Mouse (Mus musculus) thymus, postnatal 36 days (tissue): ENCODE results near the gene Irf2bpl.

Source experiments
- DNase-seq, 2 experiments: peaks; one replicate each; pipeline ENCODE4 v3.0.0; 2022; ENCODE audit warnings: mixed read lengths in 2 of 2

The Irf2bpl gene

DNA sequence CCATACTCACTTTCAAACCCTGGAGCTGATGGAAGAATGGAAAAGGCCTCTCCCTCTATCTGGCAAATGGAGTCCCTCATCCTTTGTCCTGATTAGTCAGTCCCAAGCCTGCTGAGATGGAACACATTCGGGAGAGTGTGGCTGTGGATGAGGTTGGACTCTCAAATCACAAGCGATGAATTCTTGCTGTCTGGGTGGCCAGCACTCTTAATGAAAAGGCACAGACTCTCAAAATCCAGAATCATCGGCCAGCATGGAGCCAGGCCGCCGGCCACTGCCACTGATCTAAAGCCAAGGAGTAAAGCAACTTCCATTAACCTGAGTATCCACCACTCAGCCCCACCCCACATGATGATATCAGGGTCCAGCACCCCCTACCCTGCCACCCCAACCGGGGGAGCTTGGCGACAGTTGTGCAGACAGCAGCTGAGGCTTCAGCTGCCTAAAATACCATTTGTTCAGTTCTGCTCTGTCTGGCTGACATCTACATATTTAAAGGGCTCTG lies 13.2 kb upstream of the Irf2bpl start:
- DNase-seq = peak in 1 of 2 experiments; percentile 25

DNA sequence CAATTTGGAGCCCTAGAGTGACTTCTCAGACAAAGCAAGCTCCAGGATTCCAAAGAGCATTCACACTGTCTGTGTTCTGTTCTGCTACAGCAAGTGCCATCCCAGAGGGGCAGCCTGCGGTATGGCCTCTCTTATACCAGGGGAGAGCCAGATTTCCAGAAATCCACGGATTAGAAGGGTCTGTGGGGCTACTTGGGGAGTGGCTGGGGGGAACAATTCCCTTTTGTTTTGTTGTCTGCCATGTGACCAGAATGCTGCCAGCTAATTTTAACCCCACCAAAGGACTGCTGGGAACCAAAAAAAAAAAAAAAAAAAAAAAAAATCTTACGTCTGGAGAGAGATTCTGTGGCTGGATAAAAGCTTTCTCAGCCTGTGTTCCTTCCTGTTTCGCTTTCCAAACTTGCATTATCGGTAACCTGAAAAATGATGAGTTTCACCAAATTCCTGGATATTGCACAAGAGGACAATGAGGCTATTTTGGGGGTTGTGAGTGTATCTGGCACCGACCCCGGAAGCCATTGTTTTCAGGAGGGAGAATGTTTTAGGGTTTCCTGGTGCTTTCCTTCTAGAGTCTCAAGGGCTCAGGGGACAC lies 12.4 kb upstream of the Irf2bpl start:
- peak; percentile 32 to 39 for DNase-seq

GRCm38 (mm10) chr12:86896441-86896890 lies 11.9 kb upstream of the Irf2bpl start:
- peak; percentile 25 to 45 for DNase-seq

- no peak for DNase-seq
Measured at GRCm38 (mm10) chr12:86895703-86896409, 11.3 kb upstream of the Irf2bpl start.

GRCm38 (mm10) chr12:86894841-86895428 lies 10.3 kb upstream of the Irf2bpl start:
- DNase-seq = peak; percentile 65 to 66

GRCm38 (mm10) chr12:86894184-86894839 lies 9.7 kb upstream of the Irf2bpl start:
- DNase-seq = peak; percentile 96

DNA sequence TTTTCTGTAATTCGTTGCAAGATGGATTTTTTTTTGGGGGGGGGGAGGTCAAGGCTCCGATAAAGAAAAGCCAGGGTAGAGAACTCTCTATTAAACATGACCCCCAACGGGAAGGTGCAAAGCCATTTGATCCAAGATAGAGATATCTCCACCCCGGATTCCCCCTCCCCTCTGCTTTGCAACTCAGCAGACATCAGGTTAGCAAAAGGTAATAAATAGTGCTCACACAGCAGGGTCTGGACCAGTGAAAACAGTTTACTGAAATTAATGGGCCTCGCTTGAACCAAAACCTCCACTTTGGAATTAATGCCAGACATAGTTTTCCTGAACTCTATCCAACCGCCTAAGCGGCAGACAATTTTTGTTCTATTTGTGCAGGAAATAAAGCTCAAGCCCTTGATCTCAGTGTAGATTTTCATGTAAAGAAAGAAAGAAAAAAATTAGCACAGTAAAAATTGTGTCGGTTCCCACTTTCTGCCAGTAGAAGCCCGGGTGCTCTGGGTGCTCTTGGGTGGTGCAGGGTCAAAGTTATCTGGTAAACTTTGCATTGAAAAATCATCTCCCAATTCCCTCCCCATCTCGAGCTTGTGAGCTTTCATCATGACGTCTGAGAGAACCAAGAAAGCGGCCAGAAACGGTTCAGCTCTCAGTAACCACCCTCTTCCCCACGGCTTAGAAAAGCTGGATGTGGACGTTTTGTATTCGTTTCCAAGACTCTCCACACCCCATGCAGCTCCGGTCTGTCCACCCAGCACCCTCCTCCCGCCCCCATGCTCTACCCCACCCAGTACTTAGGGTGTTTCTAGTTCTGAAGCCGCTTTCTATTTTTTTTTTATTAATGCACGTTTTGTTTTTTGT lies 9.0 kb upstream of the Irf2bpl start:
- peak; percentile 47 to 52 for DNase-seq

GRCm38 (mm10) chr12:86892711-86893311 lies 8.2 kb upstream of the Irf2bpl start:
- peak in 1 of 2 experiments; percentile 29 for DNase-seq

- DNase-seq = peak; percentile 84 to 85
Measured at GRCm38 (mm10) chr12:86891786-86892702, 7.4 kb upstream of the Irf2bpl start.

DNA sequence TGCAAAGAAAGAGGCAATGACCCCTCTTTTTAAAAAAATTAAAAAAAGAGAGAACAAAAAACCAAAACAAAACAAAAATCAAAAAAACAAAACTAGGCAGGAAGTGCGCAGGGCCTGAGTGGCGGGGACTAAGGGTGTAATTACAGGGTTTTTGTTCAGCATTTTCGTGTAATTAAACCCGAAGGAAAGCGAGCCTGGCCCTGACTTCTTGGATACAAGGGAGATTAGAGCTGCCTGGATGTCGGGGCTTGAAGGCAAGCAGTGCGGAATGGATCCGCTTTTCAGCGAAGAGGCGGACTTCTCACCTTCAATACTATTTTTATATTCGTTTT lies 6.8 kb upstream of the Irf2bpl start:
- peak in 1 of 2 experiments; percentile 33 for DNase-seq

DNA sequence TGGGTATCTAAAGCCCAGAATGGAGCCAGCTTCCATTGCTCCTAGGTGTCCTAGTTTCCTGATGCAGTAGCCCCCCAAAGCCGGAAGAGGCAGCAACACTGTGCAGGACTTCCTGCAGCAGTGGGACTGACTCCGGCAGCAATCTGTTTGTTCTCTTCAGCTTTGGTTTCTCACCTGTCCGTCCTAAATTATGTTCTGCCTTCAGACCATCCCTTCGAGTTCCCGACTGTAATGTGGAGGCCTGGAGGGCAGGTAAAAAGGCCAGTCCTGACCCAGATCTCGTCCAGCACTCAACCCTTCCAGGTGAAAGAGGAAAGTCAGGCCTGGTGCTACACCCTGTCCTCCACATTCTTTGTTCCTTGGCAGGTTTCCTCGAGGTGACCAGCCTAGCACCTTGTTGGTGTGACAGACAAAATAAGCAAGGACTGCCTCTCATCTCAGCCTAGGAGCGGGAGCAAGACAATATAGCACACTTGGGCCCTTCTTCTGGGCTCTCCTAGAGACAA lies 6.3 kb upstream of the Irf2bpl start:
- peak; percentile 40 to 52 for DNase-seq

- no peak for DNase-seq
Measured at GRCm38 (mm10) chr12:86890091-86890720, 5.6 kb upstream of the Irf2bpl start.

DNA sequence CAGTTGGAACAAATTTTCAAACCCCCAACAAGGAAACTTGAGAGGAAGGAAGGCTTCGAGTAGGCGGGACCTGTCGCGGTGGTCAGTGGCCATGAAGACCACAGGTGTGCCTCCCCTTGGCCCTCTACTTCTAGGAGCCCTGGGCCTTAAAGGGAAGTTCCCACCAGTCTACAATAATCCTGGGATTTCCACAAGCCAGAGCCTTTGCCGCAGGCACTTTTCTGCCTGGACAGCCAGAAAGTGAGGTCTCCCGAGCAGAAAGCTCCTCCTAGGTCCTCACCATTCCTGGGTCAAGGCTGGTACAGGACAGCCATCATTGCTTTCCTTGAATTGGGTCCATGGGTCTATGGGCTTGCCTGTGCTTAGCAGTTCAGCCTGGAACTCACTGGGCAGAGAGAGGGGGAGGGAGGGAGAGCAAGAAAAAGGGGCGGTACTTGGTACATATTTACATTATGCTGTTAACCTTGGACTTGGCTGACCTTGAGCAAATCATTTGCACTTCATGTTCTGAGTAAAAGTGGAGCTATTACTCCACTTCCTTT lies 4.6 kb upstream of the Irf2bpl start:
- DNase-seq = peak; percentile 27 to 40

- peak; percentile 82 to 85 for DNase-seq
Measured at GRCm38 (mm10) chr12:86888130-86889069, 3.8 kb upstream of the Irf2bpl start.

GRCm38 (mm10) chr12:86887381-86888129 lies 3.0 kb upstream of the Irf2bpl start:
- DNase-seq = no peak

DNA sequence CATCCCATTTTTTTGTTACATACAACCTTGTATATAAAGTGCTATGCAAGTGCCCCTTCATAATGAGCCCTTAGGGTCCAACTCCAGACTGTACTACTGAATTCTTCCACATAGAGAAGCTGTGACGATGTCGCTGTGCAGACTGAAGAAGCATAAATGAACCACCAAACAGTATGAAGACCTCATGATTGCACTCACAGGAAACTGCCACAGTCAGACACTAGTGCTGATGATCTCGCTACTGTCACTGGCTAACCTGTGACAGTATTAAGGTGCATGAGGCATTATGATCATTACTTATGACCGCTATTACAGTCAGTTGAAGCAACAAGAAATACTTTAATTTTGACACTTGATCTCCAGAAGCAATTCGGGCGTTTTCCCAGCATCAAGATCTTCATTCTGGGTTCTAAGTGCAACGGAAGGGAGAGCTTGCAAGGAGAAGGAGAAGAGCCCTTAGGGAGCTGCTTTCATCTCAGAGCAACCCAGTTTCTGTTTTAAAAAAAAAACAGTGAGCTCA lies 1.9 kb upstream of the Irf2bpl start:
- no peak for DNase-seq

GRCm38 (mm10) chr12:86885746-86886145 lies 1.1 kb upstream of the Irf2bpl start:
- DNase-seq = no peak

GRCm38 (mm10) chr12:86885336-86885735 lies 738 bp upstream of the Irf2bpl start:
- no peak for DNase-seq
